Mouse (Mus musculus): ENCODE results near the gene Clcn2. TPM values are rescaled to one million over a fixed set of nuclear protein-coding genes. Genes with fewer than 3 reads are reported as not detected.

Clcn2 gene
- polyA plus RNA-seq, 1 experiment from 2014 or later, result 28.8 TPM

- H3K4me2 ChIP-seq (replicated peaks), result no peak overlapping the region
- peak; percentile 37; the same call in 1 of the 2 replicates for ATAC-seq (ENCODE audit: insufficient number of reproducible peaks, insufficient read depth, low FRiP score, low TSS enrichment)
- H3K36me3 ChIP-seq, result peaks cover 69% of the 10 kb centered on the region
- no peak overlapping the region for H3K4me3 ChIP-seq
- H3K4me1 ChIP-seq, result peaks cover 5% of the 10 kb centered on the region
- WGBS, result 78% methylated on average over 19 of the region's 19 CpGs
- H3K9ac ChIP-seq, result no peak overlapping the region
- H3K9me3 ChIP-seq, result no peaks in the 10 kb centered on the region
- H3K27ac ChIP-seq, result no peak overlapping the region
- H3K27me3 ChIP-seq, result no peaks in the 10 kb centered on the region
These were observed 8.4 kb downstream of the Clcn2 start for GRCm38 (mm10) chr16:20708939-20709734.

- no peak overlapping the region for H3K4me3 ChIP-seq
- 92% methylated on average over 21 of the region's 21 CpGs for WGBS
- H3K27ac ChIP-seq, result no peak overlapping the region
- no peak overlapping the region for H3K9ac ChIP-seq
- no peaks in the 10 kb centered on the region for H3K27me3 ChIP-seq
- no peaks in the 10 kb centered on the region for H3K4me1 ChIP-seq
- ATAC-seq (ENCODE audit: insufficient number of reproducible peaks, insufficient read depth, low FRiP score, low TSS enrichment), result no peak
- peaks cover 68% of the 10 kb centered on the region for H3K36me3 ChIP-seq
- no peak overlapping the region for H3K4me2 ChIP-seq (replicated peaks)
- no peaks in the 10 kb centered on the region for H3K9me3 ChIP-seq
These were observed 9.2 kb downstream of the Clcn2 start for GRCm38 (mm10) chr16:20708220-20708938.

GRCm38 (mm10) chr16:20706407-20707055 lies 11.0 kb downstream of the Clcn2 start:
- H3K4me2 ChIP-seq (replicated peaks), result no peak overlapping the region
- no peaks in the 10 kb centered on the region for H3K9me3 ChIP-seq
- 90% methylated on average over 2 of the region's 2 CpGs for WGBS
- no peaks in the 10 kb centered on the region for H3K27me3 ChIP-seq
- ATAC-seq (ENCODE audit: insufficient number of reproducible peaks, insufficient read depth, low FRiP score, low TSS enrichment), result no peak
- peaks cover 56% of the 10 kb centered on the region for H3K36me3 ChIP-seq
- no peak overlapping the region for H3K4me3 ChIP-seq
- no peak overlapping the region for H3K9ac ChIP-seq
- H3K27ac ChIP-seq, result no peak overlapping the region
- H3K4me1 ChIP-seq, result peaks cover 13% of the 10 kb centered on the region

GRCm38 (mm10) chr16:20705786-20706185 lies 11.8 kb downstream of the Clcn2 start:
- no peak overlapping the region for H3K27ac ChIP-seq
- H3K27me3 ChIP-seq, result no peaks in the 10 kb centered on the region
- peaks cover 49% of the 10 kb centered on the region for H3K36me3 ChIP-seq
- H3K4me3 ChIP-seq, result no peak overlapping the region
- H3K9me3 ChIP-seq, result no peaks in the 10 kb centered on the region
- H3K9ac ChIP-seq, result no peak overlapping the region
- no peak overlapping the region for H3K4me2 ChIP-seq (replicated peaks)
- WGBS, result 88% methylated on average over 3 of the region's 3 CpGs
- H3K4me1 ChIP-seq, result peaks cover 17% of the 10 kb centered on the region
- no peak for ATAC-seq (ENCODE audit: insufficient number of reproducible peaks, insufficient read depth, low FRiP score, low TSS enrichment)

- Histone ChIP-seq H3K9me3 (no peaks in the 10 kb centered on the region), H3K27ac (no peak overlapping the region), H3K4me3 (no peak overlapping the region), H3K4me1 (peaks cover 17% of the 10 kb centered on the region), H3K4me2 (replicated peaks) (no peak overlapping the region), H3K9ac (no peak overlapping the region), H3K27me3 (no peaks in the 10 kb centered on the region), H3K36me3 (peaks cover 38% of the 10 kb centered on the region)
- WGBS, result 93% methylated on average over 6 of the region's 6 CpGs
- no peak for ATAC-seq (ENCODE audit: insufficient number of reproducible peaks, insufficient read depth, low FRiP score, low TSS enrichment)
These were observed 13.7 kb downstream of the Clcn2 start for GRCm38 (mm10) chr16:20703699-20704400.

- Histone ChIP-seq H3K9ac (no peak overlapping the region), H3K27me3 (no peaks in the 10 kb centered on the region), H3K9me3 (no peaks in the 10 kb centered on the region), H3K4me3 (no peak overlapping the region), H3K4me2 (replicated peaks) (no peak overlapping the region), H3K27ac (no peak overlapping the region), H3K4me1 (peaks cover 17% of the 10 kb centered on the region), H3K36me3 (peaks cover 35% of the 10 kb centered on the region)
- 93% methylated on average over 10 of the region's 10 CpGs for WGBS
- no peak for ATAC-seq (ENCODE audit: insufficient number of reproducible peaks, insufficient read depth, low FRiP score, low TSS enrichment)
These were observed 14.5 kb downstream of the Clcn2 start for GRCm38 (mm10) chr16:20703071-20703470.

- 6% methylated on average over 8 of the region's 8 CpGs for WGBS
- Histone ChIP-seq H3K4me1 (peaks cover 17% of the 10 kb centered on the region), H3K36me3 (peaks cover 30% of the 10 kb centered on the region)
These were observed 15.0 kb downstream of the Clcn2 start for GRCm38 (mm10) chr16:20702522-20702893.

GRCm38 (mm10) chr16:20701729-20702521 lies 15.6 kb downstream of the Clcn2 start:
- Histone ChIP-seq H3K9me3 (no peaks in the 10 kb centered on the region), H3K27ac (peak overlapping the region; percentile 78), H3K4me3 (no peak overlapping the region), H3K9ac (peak overlapping the region; percentile 28; the same call in 1 of the 2 replicates), H3K4me1 (peaks cover 17% of the 10 kb centered on the region), H3K27me3 (no peaks in the 10 kb centered on the region), H3K36me3 (peaks cover 25% of the 10 kb centered on the region), H3K4me2 (replicated peaks) (peak overlapping the region; percentile 20)
- WGBS, result 8% methylated on average over 12 of the region's 12 CpGs
- ATAC-seq (ENCODE audit: insufficient number of reproducible peaks, insufficient read depth, low FRiP score, low TSS enrichment), result peak; percentile 47; the same call in 1 of the 2 replicates

More at GRCm38 (mm10) chr16:20702522-20702893, 15.0 kb downstream of the Clcn2 start:
- Histone ChIP-seq H3K27me3 (no peaks in the 10 kb centered on the region), H3K9ac (peak overlapping the region; percentile 28; the same call in 1 of the 2 replicates), H3K4me3 (no peak overlapping the region), H3K4me2 (replicated peaks) (peak overlapping the region; percentile 20), H3K27ac (peak overlapping the region; percentile 78), H3K9me3 (no peaks in the 10 kb centered on the region)
- no peak; the same call in 1 of the 2 replicates for ATAC-seq (ENCODE audit: insufficient number of reproducible peaks, insufficient read depth, low FRiP score, low TSS enrichment)

GRCm38 (mm10) chr16:20701316-20701715 lies 16.2 kb downstream of the Clcn2 start:
- H3K4me3 ChIP-seq, result no peak overlapping the region
- H3K27me3 ChIP-seq, result no peaks in the 10 kb centered on the region
- 48% methylated on average over 7 of the region's 7 CpGs for WGBS
- ATAC-seq (ENCODE audit: insufficient number of reproducible peaks, insufficient read depth, low FRiP score, low TSS enrichment), result 0 out of 2 replicates have a peak, but pooled peaks have one; percentile 42
- no peaks in the 10 kb centered on the region for H3K9me3 ChIP-seq
- H3K4me2 ChIP-seq (replicated peaks), result peak overlapping the region; percentile 20; the same call in 1 of the 2 replicates
- H3K4me1 ChIP-seq, result peaks cover 18% of the 10 kb centered on the region
- H3K27ac ChIP-seq, result peak overlapping the region; percentile 78
- peaks cover 20% of the 10 kb centered on the region for H3K36me3 ChIP-seq
- H3K9ac ChIP-seq, result 0 out of 2 replicates have a peak overlapping the region, but pooled peaks have one; percentile 28

GRCm38 (mm10) chr16:20700036-20700435 lies 17.5 kb downstream of the Clcn2 start:
- Histone ChIP-seq H3K9ac (no peak overlapping the region), H3K4me1 (peaks cover 21% of the 10 kb centered on the region), H3K4me3 (no peak overlapping the region), H3K27ac (no peak overlapping the region), H3K4me2 (replicated peaks) (no peak overlapping the region), H3K36me3 (peaks cover 9% of the 10 kb centered on the region; the same call in 1 of the 2 replicates), H3K9me3 (no peaks in the 10 kb centered on the region), H3K27me3 (no peaks in the 10 kb centered on the region)
- 29% methylated on average over 5 of the region's 5 CpGs for WGBS
- no peak for ATAC-seq (ENCODE audit: insufficient number of reproducible peaks, insufficient read depth, low FRiP score, low TSS enrichment)

Measured in embryonic facial prominence, embryonic 12.5 days (tissue).